Mouse (Mus musculus) urinary bladder, adult 18-20 months (tissue): ENCODE results near the gene Mpp3.

Experiments used
- DNase-seq, 2 experiments: peaks; one replicate each; pipeline ENCODE4 v3.0.0; 2022; ENCODE audit warnings: low spot score in 2 of 2, mixed read lengths in 2 of 2

The Mpp3 gene

DNA sequence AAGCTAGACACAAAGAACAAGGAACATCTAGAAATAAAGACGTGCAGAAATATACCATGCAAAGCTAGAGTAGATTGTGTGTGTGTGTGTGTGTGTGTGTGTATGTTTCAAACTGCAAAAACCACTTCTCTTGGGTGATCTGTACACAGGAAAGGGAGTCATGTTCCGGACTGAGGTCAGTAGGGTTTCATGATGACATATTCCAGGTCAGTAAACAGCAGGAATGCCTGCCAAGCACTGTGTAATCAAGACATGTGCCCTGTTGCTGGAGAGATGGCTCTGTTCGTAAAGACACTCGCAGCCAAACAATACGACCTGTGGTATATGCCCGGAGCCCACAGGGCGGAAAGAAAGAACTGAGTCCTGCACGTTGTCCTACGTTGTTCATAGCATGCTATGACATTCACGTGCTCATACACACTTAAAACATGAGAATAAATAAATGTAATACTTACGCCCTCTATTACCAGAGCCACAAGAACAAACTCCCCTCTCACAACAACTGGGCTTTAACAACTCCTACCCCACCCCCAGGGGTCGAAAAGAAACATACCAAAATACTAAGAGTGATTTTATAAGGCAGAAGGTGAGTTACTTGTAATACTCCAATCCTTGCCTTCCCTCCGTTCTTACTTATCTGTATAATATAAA is 11.4 kb upstream of the Mpp3 start:
- DNase-seq = no peak

GRCm38 (mm10) chr11:102037789-102038188 is 9.5 kb upstream of the Mpp3 start:
- DNase-seq = no peak

DNA sequence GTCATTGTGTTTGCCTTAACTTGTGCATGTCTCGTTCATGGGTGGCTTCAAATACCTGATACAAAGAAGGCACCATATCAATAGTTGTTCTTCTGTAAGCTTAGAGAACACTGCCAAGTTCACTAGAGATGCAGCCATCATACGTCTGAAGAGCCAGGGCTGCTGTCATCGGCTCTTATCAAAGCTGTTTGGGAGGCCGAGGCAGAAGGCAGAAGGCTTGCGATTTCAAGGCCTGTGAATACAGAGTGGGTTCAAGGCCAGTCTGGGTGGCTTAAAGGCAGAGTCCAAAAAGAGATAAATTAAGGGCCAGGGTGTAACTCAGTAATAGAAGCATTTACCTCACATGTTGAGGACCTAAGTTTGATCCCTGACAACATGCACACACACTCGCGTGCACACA is 8.1 kb upstream of the Mpp3 start:
- no peak for DNase-seq

DNA sequence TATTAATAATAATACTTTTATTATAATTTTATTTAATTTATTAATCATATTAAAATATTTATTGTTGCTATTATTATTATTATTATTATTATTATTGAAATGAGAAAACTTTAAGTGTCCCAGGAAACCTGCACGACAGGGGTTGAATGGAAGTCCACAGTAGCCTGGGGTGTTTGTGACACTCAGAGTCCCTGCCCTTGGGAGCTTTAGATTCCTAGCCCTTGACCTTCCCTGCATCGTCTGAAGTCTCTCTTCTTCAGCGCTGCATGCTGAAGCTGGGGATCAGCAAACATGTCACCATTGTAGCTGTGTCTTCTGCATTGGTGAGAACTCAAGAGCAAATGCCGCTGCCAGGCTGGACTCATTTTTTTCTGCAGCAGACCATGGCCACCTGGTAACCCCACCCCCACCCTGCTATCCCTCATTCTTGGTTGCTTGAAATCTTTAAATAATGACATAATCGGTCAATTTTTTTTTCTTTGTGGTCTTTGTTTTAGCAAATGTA is 7.2 kb upstream of the Mpp3 start:
- no peak for DNase-seq

DNA sequence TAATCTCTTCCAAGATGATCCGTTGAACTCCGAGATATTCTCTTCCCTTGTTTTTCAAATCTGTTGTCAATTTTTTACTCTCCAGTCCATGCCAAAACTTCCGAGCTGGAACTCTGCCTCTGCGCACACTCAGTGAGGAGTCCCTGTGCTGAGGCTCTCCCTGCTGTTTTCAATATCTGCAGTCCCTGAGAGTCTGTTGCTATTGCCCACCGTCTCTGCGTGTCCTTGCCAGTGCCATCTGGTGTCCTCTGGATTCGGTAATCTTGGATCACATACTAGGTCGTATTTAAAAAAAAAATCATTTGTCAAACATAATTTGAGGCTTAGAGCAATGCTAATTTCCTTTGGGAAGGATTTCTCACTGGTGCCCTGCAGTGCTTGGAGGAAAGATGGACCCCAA is 6.6 kb upstream of the Mpp3 start:
- DNase-seq = no peak

DNA sequence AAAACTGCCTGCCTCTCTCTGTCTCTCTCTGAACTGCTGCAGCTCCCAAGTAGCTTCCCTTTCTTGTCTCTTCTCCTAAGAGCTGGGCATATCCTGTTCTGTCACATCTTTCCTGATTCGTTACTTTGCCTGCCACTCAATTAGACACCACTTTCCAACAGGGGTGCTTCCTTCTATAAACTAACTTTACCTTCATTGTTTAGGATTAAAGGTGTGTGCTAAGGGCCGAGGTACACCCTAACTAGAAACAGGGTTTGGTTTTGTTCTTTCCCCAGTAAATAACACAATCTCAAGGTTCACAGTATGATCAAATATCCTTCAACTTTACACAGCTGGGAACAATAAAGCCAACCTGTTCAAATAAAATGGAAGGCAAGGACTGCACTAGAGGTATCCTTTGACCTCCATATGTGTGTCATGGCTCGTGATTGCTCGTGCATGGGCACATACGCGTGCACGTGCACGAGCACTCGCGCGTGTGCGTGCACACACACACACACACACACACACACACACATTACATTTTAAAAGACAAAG is 4.9 kb upstream of the Mpp3 start:
- no peak for DNase-seq

DNA sequence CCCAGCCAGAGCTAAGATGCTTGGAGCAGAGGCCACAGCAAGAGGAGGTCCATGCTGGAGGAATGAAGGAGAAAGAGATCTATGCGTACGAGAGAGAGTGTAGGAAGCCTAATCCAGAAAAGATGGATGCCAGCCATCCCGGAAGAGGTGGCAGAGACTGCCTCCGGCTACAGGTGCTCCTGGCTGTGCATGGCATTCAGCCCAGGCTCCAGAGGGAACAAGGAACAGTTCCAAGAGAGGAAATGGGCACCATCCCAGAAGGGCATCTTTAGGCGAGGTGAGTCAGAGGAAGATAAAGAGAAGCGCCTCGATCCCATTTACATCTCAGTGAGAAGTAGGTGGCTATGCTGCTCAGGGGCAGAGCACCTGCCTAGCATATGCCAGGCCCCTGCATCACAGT is 2.9 kb upstream of the Mpp3 start:
- DNase-seq = no peak

- DNase-seq = no peak
Measured at GRCm38 (mm10) chr11:102029966-102030365, 1.7 kb upstream of the Mpp3 start.

GRCm38 (mm10) chr11:102029304-102029703 is 1.0 kb upstream of the Mpp3 start:
- no peak for DNase-seq

GRCm38 (mm10) chr11:102027361-102028017 is 772 bp downstream of the Mpp3 start:
- no peak for DNase-seq

- peak; percentile 16 to 53 for DNase-seq
Measured at GRCm38 (mm10) chr11:102026694-102027360, 1.4 kb downstream of the Mpp3 start.

- no peak for DNase-seq
Measured at GRCm38 (mm10) chr11:102025991-102026660, 2.1 kb downstream of the Mpp3 start.

GRCm38 (mm10) chr11:102025354-102025753 is 2.9 kb downstream of the Mpp3 start:
- no peak for DNase-seq

GRCm38 (mm10) chr11:102024875-102025274 is 3.4 kb downstream of the Mpp3 start:
- no peak for DNase-seq

- DNase-seq = no peak
Measured at GRCm38 (mm10) chr11:102024084-102024758, 4.0 kb downstream of the Mpp3 start.

- no peak for DNase-seq
Measured at GRCm38 (mm10) chr11:102023406-102023805, 4.9 kb downstream of the Mpp3 start.

DNA sequence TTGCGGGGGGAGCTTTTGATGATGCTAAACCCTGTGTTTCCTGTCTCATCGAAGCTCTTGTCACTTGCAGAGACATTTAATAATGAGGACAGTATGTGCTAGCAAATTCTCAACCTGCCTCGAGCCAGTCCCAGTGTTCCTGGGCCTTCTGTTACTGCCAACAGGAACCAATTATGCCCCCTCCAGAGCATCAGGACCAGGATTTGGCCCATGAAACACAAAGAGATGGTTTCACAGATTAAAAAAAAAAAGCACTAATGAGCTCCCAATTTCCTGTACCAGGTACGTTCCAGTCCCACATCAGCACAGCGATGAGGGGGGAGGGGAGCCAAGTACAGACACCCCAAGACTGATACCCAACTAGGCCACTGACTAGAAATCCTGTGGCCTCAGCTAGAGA is 7.1 kb downstream of the Mpp3 start:
- DNase-seq = no peak

GRCm38 (mm10) chr11:102019736-102020135 is 8.5 kb downstream of the Mpp3 start:
- DNase-seq = no peak

GRCm38 (mm10) chr11:102016136-102016535 is 12.1 kb downstream of the Mpp3 start:
- no peak for DNase-seq

- no peak for DNase-seq
Measured at GRCm38 (mm10) chr11:102015472-102015871, 12.8 kb downstream of the Mpp3 start.

DNA sequence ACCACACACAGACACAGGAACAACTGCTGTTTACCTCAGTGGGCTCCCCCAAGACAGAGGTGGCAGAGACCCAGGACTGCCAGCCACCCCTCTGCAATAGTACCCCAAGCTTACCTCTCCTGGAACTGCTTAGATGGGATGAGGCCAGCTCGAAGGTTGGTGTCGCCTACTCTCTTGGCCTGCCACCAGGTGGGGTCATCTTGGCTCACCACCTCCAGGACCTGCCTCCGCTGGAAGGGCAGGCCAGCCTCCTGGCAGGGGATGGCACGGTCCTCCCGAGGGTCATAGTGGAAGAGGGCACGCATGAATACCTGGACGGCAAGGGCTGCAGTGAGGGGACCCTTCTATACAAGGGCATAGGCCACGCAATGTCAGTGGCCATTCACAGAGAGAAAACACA is 15.1 kb downstream of the Mpp3 start:
- DNase-seq = no peak

- no peak for DNase-seq
Measured at GRCm38 (mm10) chr11:102011510-102011909, 16.8 kb downstream of the Mpp3 start.
